Mouse (Mus musculus) C2C12 (cell line): ENCODE results near the gene Pole4.

Experiments used
- CTCF ChIP-seq: IDR thresholded peaks from one replicate; pipeline ENCODE4 v1.5.1; 2011; ENCODE audit not compliant: control insufficient read depth, insufficient read depth, insufficient read length
- MAX ChIP-seq: IDR thresholded peaks from one replicate; pipeline ENCODE4 v1.6.1; 2011; ENCODE audit warnings: mild to moderate bottlenecking, control low read depth
- MYOD1 ChIP-seq: IDR thresholded peaks from one replicate; pipeline ENCODE4 v1.6.1; 2011; ENCODE audit warnings: low read depth; ENCODE audit not compliant: control insufficient read depth, insufficient read length
- MYOG ChIP-seq: IDR thresholded peaks from one replicate; pipeline ENCODE4 v1.6.1; 2011; ENCODE audit not compliant: control insufficient read depth, insufficient read length; ENCODE audit errors: extremely low read depth

- TF ChIP-seq MAX = no peak
- TF ChIP-seq CTCF = no peak
- TF ChIP-seq MYOG = no peak
- TF ChIP-seq MYOD1 = no peak
Measured at GRCm38 (mm10) chr6:82575445-82575844, 129.7 kb downstream of the Pole4 start.
